Mouse (Mus musculus): ENCODE results near the gene Spen.

Spen gene

GRCm38 (mm10) chr4:141446211-141446610, 92.2 kb downstream of the Spen start:
- DNase-seq (ENCODE audit: low read depth): peak; percentile 55

GRCm38 (mm10) chr4:141445328-141445720, 93.1 kb downstream of the Spen start:
- DNase-seq (ENCODE audit: low read depth): peak; percentile 83

- DNase-seq (ENCODE audit: low read depth): peak; percentile 94
These were observed 93.7 kb downstream of the Spen start, which contains the start of gene Zbtb17 for GRCm38 (mm10) chr4:141444451-141445327. Gene Zbtb17, plus strand, starts transcription at chr4:141444654.

GRCm38 (mm10) chr4:141443641-141444429, 94.6 kb downstream of the Spen start:
- peak; percentile 33 for DNase-seq (ENCODE audit: low read depth)

- no peak for DNase-seq (ENCODE audit: low read depth)
These were observed 97.5 kb downstream of the Spen start for GRCm38 (mm10) chr4:141440877-141441276.

GRCm38 (mm10) chr4:141439083-141439803, 99.2 kb downstream of the Spen start:
- no peak for DNase-seq (ENCODE audit: low read depth)

GRCm38 (mm10) chr4:141435974-141436373, 102.4 kb downstream of the Spen start, which contains the start of gene Srarp:
Gene Srarp, minus strand, starts transcription at chr4:141436105.
- no peak for DNase-seq (ENCODE audit: low read depth)

GRCm38 (mm10) chr4:141433191-141433590, 105.2 kb downstream of the Spen start:
- no peak for DNase-seq (ENCODE audit: low read depth)

- DNase-seq (ENCODE audit: low read depth): no peak
These were observed 105.7 kb downstream of the Spen start for GRCm38 (mm10) chr4:141432666-141433065.

GRCm38 (mm10) chr4:141430997-141431396, 107.4 kb downstream of the Spen start:
- peak; percentile 84 for DNase-seq (ENCODE audit: low read depth)

- DNase-seq (ENCODE audit: low read depth): peak; percentile 35
These were observed 108.5 kb downstream of the Spen start for GRCm38 (mm10) chr4:141429847-141430246.

GRCm38 (mm10) chr4:141429381-141429780, 109.0 kb downstream of the Spen start:
- DNase-seq (ENCODE audit: low read depth): no peak

- no peak for DNase-seq (ENCODE audit: low read depth)
These were observed 110.5 kb downstream of the Spen start for GRCm38 (mm10) chr4:141427921-141428320.

GRCm38 (mm10) chr4:141426796-141427745, 111.3 kb downstream of the Spen start:
- no peak for DNase-seq (ENCODE audit: low read depth)

- DNase-seq (ENCODE audit: low read depth): peak; percentile 87
These were observed 112.6 kb downstream of the Spen start for GRCm38 (mm10) chr4:141425484-141426479.

GRCm38 (mm10) chr4:141423691-141424431, 114.5 kb downstream of the Spen start:
- DNase-seq (ENCODE audit: low read depth): no peak

GRCm38 (mm10) chr4:141423288-141423687, 115.1 kb downstream of the Spen start:
- no peak for DNase-seq (ENCODE audit: low read depth)

- no peak for DNase-seq (ENCODE audit: low read depth)
These were observed 115.6 kb downstream of the Spen start for GRCm38 (mm10) chr4:141422841-141423240.

GRCm38 (mm10) chr4:141421423-141421822, 117.0 kb downstream of the Spen start:
- no peak for DNase-seq (ENCODE audit: low read depth)
